Mouse (Mus musculus) heart, adult 11 months (tissue): ENCODE data around the gene Camkmt.
A peak's percentile ranks its signal among the peaks of the same experiment; 100 is the strongest.

Experiments
- DNase-seq: peaks from one replicate; pipeline ENCODE4 v3.0.0; 2022

Camkmt gene

DNA sequence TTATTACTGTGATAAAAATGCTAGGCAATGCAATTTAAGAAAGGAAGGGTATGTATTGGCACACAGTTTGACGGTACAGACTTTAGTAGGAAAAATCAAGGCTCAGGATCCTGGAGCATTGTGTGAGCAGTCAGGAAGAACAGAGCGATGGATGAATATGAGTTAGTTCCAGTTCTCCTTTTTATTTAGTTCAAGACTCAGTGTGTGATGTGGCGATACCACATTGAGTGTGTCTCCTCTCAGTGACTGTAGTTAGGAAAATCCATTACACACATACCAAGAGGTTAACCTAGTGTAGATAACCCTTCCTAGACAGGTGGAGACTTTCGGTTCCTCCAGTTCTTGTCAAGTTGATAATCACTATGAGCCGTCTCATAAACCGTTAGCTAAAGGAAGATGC lies 1.4 kb downstream of the Camkmt start:
- DNase-seq, result peak; percentile 23

DNA sequence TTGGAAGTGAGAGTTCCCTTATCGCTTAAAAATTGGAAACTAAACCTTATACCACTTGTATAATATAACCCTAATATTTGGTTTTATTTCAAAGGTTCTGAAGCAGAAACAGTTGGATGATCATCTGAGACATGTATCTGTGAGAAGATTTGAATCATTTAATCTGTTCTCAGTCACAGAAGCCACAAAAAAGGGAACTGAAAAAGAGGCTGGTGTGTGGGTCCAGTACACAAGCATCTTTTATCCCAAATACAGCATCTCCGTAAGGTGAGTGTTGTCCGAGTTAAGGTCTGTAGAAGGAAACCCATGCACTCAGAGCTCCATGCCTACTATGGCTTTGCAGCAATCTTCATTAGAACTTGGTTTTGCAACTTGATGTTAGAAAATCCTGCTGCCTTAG lies 6.0 kb downstream of the Camkmt start:
- DNase-seq, result no peak

GRCm38 (mm10) chr17:85098677-85099323 lies 8.4 kb downstream of the Camkmt start:
- no peak for DNase-seq

- no peak for DNase-seq
These were observed 9.9 kb downstream of the Camkmt start for GRCm38 (mm10) chr17:85100232-85100631.

GRCm38 (mm10) chr17:85101751-85102150 lies 11.4 kb downstream of the Camkmt start:
- DNase-seq, result no peak

DNA sequence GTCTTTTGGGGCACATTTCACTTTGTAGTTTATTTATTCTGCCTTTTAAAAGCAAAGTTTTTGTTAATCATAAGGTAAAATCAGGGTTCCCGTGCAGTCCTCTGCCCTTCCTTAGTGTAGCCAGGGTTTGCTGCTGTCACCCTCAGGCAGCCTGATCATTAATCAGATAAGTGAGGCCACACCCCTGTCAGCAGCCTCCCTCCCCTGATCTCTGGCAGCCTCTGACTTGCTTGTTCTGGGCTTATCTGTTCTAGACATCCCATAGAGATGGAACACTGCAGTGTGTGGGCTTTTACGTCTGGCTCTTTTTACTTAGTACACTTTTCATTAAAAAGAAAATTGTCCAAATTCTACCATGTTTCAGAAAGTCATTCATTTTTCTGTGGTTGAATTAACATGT lies 13.0 kb downstream of the Camkmt start:
- no peak for DNase-seq

GRCm38 (mm10) chr17:85110640-85111039 lies 20.3 kb downstream of the Camkmt start:
- no peak for DNase-seq

DNA sequence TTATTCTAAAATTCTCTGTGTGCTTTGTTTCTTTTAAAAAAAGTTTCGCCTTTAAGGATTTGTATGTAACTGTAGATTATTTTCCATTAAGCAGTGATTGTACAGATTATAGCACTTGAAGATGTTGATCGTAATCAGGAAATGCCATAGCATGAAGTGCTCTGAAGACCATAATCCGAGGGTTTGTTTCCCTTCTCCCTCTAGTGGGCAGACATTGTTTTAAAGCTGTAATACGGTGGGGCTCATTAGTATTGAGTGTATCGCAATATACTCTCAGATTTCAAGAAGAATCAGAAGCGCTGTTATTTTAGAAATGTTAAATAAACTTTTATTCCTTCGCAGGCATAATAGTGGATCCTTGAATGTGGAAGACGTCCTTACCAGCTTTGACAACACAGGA lies 23.1 kb downstream of the Camkmt start:
- DNase-seq, result no peak

- no peak for DNase-seq
These were observed 26.3 kb downstream of the Camkmt start for GRCm38 (mm10) chr17:85116643-85117042.

- DNase-seq, result peak; percentile 7
These were observed 48.0 kb downstream of the Camkmt start for GRCm38 (mm10) chr17:85138393-85138792.

GRCm38 (mm10) chr17:85141621-85142020 lies 51.3 kb downstream of the Camkmt start:
- peak; percentile 33 for DNase-seq

GRCm38 (mm10) chr17:85142495-85143111 lies 52.3 kb downstream of the Camkmt start:
- DNase-seq, result peak; percentile 10

DNA sequence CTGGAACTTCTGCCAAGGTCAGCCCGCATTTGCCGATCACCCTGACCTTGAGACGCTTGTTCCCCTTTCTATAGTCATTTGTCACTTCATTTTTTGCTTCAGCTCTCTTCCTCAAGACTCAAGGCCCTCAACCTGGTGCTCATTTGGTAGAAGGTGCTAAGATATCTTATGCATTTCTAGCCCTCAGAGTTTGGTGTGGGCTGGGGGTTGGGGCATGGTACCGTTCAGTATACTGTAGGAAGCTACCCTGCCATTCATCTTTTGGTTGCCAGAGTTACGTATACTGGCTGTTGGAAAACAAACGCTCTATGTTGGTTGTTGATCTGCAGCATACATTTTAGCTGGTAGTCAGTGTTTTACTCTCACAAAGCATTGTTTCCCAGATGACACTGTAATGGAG lies 53.8 kb downstream of the Camkmt start:
- DNase-seq, result peak; percentile 52

GRCm38 (mm10) chr17:85148348-85148747 lies 58.0 kb downstream of the Camkmt start:
- peak; percentile 28 for DNase-seq

- no peak for DNase-seq
These were observed 58.9 kb downstream of the Camkmt start for GRCm38 (mm10) chr17:85149211-85149738.

GRCm38 (mm10) chr17:85151264-85151663 lies 60.9 kb downstream of the Camkmt start:
- DNase-seq, result no peak

GRCm38 (mm10) chr17:85158202-85158601 lies 67.8 kb downstream of the Camkmt start:
- peak; percentile 66 for DNase-seq

- peak; percentile 25 for DNase-seq
These were observed 69.2 kb downstream of the Camkmt start for GRCm38 (mm10) chr17:85159526-85159925.

DNA sequence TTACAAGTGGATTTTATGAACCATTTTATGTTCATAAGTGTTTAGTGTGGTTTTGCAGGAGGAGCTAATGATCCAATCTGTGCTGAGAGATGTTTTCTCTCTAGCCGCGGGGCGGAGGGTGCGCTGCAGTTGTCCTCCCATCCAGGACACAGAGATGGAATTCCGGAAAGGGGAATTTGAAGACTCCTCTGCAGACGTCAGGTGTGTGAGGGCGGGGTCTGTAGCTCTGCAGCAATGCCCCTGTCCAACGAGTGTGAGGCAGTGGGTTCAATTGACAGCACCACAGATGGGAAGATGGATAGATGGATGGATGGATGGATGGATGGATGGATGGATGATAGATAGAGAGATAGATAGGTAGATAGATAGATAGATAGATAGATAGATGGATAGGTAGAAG lies 70.4 kb downstream of the Camkmt start:
- DNase-seq, result peak; percentile 70

- peak; percentile 16 for DNase-seq
These were observed 72.4 kb downstream of the Camkmt start for GRCm38 (mm10) chr17:85162569-85163271.

- peak; percentile 50 for DNase-seq
These were observed 72.9 kb downstream of the Camkmt start for GRCm38 (mm10) chr17:85163272-85163610.

- DNase-seq, result peak; percentile 76
These were observed 78.4 kb downstream of the Camkmt start for GRCm38 (mm10) chr17:85168761-85169160.

- peak; percentile 79 for DNase-seq
These were observed 80.3 kb downstream of the Camkmt start for GRCm38 (mm10) chr17:85170541-85171255.
